Mouse (Mus musculus): ENCODE measurements around the gene Rfk. TPM values are rescaled to one million over a fixed set of nuclear protein-coding genes. Genes with fewer than 3 reads are reported as not detected.

The Rfk gene
- total RNA-seq, 2 experiments from 2014 or later: 59.5 to 63.0 TPM

GRCm38 (mm10) chr19:17382807-17383397 is 10.9 kb upstream of the Rfk start:
- no peak for DNase-seq (ENCODE audit: extremely low spot score in 1 of 2, low spot score in 1 of 2)

DNA sequence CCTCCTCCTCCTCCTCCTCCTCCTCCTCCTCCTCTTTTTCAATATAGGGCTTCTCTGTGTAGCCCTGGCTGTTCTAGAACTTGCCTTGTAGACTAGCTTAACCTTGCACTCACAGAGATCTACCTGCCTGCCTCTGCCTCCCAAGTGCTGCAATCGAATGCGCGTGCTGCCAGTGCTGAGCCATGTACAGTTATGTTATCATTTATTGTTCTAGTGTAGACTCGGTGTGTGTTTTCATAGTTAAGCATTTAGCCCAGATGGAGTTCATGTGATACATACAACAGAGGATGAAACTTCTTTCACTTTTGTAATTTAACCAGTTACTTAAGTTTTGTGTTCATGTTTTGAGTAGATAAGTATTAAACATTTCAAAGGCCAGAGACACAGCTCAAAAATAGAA is 8.8 kb upstream of the Rfk start:
- no peak for DNase-seq (ENCODE audit: extremely low spot score in 1 of 2, low spot score in 1 of 2)

DNA sequence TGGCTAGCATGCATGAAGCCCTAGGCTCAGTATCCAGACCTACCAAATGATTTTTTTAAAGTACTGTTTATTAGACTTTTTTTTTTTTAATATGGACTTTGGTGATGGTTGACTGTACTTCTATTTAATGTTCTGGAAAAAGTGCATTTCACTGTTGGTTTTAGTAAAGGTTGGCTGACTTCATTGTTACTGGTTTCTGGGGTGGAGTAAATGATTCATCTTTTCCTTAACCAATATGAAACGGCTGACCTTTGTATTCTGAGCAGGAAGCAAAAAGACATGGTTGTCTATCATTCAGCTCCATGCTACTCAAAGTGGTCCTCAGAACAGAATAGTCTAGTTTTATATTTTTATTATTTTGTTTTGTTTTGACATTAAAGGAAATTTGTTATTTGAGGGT is 8.4 kb upstream of the Rfk start:
- DNase-seq (ENCODE audit: extremely low spot score in 1 of 2, low spot score in 1 of 2): no peak

DNA sequence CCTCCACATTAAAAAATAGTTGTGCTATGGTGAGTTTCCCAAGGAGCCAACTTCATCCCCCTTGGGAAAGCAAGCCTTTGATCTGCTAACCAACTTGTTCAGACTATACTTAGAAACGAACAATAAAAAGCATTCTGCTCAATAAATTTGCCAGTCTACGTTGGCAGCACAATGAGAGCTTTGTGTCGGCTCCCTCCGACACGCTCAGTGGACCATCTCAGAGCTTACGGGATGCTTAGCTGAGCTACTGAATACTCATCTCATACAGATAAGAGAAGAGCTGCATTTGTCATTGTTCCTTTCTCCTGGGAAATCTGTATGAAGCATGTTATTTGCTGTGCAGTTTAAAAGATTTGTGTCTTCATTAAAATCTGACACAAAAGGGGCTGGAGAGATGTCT is 7.4 kb upstream of the Rfk start:
- DNase-seq (ENCODE audit: extremely low spot score in 1 of 2, low spot score in 1 of 2): no peak

DNA sequence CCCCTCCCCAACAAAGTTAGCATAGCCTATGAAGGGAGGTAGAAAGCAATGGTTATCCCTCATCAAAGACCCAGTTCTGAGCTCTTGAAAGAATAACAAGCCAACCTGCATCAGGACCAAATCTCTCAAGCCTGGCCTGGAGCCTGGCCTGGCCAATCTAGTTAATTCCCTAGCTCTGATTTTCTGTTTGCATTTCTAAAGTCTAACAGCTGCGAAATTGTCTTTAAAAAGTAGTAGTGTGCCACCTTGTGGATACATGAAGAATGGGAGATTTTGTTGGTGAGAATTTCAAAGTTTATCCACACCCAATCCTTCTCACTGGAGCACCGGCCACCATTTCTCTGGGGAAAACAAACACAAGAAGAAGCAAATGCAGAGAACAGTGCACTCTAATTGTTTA is 5.4 kb upstream of the Rfk start:
- DNase-seq (ENCODE audit: extremely low spot score in 1 of 2, low spot score in 1 of 2): no peak

- DNase-seq (ENCODE audit: extremely low spot score in 1 of 2, low spot score in 1 of 2): no peak
Measured at GRCm38 (mm10) chr19:17392866-17393265, 977 bp upstream of the Rfk start.

DNA sequence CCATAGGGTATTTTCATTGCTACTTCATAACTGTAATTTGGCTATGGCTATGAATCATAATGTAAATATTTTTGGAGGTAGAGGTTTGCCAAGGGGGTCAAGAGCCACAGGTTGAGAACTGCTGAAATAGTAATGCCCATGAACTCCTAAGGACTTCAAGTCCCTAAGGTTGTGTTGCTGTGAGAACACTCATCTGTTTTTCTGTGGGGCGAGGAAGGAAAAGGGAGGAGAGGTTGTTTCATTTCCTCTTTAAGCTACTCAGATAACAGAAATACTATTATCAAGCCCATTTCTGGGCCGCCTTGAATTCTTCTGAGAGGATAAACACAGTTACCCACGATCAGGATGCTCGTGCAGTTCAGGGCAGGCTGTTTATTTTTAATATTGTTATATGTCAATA is 3.0 kb downstream of the Rfk start:
- no peak for DNase-seq (ENCODE audit: extremely low spot score in 1 of 2, low spot score in 1 of 2)

GRCm38 (mm10) chr19:17397922-17398321 is 4.1 kb downstream of the Rfk start:
- no peak for DNase-seq (ENCODE audit: extremely low spot score in 1 of 2, low spot score in 1 of 2)

GRCm38 (mm10) chr19:17399965-17400364 is 6.1 kb downstream of the Rfk start:
- DNase-seq (ENCODE audit: extremely low spot score in 1 of 2, low spot score in 1 of 2): no peak

DNA sequence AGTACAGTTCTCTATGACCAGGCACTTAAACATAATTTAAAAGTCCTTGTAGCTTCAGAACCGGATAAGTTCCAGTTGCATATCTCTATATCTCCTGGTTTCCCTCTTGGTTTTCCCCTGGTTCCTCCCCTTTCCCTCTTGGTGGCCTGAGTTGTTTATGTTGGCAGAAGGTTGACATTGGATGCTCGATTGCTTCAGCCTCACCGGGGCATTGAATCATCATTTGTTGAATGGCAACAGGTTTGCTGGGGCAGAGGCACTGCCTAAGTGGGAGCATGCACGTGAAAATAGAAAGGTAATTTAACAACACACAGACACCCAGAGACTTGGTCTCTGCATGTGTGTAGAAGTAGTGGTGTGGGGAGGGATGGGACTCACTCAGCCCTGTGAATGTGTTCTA is 6.7 kb downstream of the Rfk start:
- DNase-seq (ENCODE audit: extremely low spot score in 1 of 2, low spot score in 1 of 2): no peak

GRCm38 (mm10) chr19:17403175-17403574 is 9.3 kb downstream of the Rfk start:
- no peak for DNase-seq (ENCODE audit: extremely low spot score in 1 of 2, low spot score in 1 of 2)

GRCm38 (mm10) chr19:17406823-17407222 is 13.0 kb downstream of the Rfk start:
- DNase-seq (ENCODE audit: extremely low spot score in 1 of 2, low spot score in 1 of 2): no peak

GRCm38 (mm10) chr19:17408591-17408990 is 14.7 kb downstream of the Rfk start:
- DNase-seq (ENCODE audit: extremely low spot score in 1 of 2, low spot score in 1 of 2): no peak

DNA sequence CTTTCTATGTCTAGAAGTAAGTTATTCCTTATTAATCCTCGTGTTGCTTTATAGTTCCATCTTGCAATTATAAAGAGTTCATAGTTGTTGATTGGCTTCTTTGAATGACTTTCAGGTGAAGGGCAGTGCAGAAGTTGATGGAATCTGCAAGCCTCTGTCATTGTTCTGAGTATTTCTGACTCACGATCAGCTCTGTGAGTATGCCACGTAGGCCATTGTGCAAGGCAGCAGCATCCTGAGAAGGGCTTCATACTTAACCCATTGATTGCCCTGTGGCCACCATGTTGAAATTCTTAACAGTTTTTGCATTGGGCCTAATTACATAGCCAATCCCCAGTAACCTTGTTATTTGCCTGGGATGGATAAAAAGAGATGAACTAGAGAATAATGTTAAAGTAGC is 15.5 kb downstream of the Rfk start:
- DNase-seq (ENCODE audit: extremely low spot score in 1 of 2, low spot score in 1 of 2): no peak

- DNase-seq (ENCODE audit: extremely low spot score in 1 of 2, low spot score in 1 of 2): no peak
Measured at GRCm38 (mm10) chr19:17410465-17411065, 16.7 kb downstream of the Rfk start.

DNA sequence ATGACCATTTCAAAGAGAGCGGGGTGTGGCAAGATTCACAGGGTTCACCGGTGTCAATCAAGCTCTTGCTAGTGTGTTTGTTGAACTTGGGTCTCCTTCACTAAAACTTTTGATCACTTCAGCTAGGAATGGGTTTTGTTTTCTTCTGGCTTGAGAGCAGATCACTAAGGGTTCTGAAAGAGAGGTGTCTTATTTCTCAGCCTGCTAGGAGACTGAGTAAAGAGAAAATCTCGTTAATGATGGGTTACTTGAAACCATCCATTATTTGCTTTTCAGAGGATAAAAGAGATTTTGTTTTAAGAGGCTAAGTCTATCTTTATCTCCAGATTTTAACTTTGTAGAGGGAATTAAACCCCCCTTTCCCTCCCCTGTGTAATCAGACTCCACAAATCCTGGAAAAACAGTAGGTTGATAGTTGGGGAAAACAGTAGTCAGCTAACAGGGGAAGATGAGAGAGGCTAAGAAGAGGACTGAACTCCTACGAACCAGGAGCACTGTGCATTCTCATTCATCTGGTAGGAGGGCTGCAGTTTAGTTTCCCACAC is 19.1 kb downstream of the Rfk start:
- DNase-seq (ENCODE audit: extremely low spot score in 1 of 2, low spot score in 1 of 2): no peak

GRCm38 (mm10) chr19:17417855-17418254 is 24.0 kb downstream of the Rfk start:
- DNase-seq (ENCODE audit: extremely low spot score in 1 of 2, low spot score in 1 of 2): no peak

GRCm38 (mm10) chr19:17423306-17423705 is 29.5 kb downstream of the Rfk start:
- DNase-seq (ENCODE audit: extremely low spot score in 1 of 2, low spot score in 1 of 2): no peak

- no peak for DNase-seq (ENCODE audit: extremely low spot score in 1 of 2, low spot score in 1 of 2)
Measured at GRCm38 (mm10) chr19:17427824-17428560, 34.1 kb downstream of the Rfk start.

- no peak for DNase-seq (ENCODE audit: extremely low spot score in 1 of 2, low spot score in 1 of 2)
Measured at GRCm38 (mm10) chr19:17428561-17428914, 34.7 kb downstream of the Rfk start.

GRCm38 (mm10) chr19:17436651-17437050 is 42.8 kb downstream of the Rfk start:
- DNase-seq (ENCODE audit: extremely low spot score in 1 of 2, low spot score in 1 of 2): no peak
